Mouse (Mus musculus) CH12.LX (cell line): ENCODE data around the gene Lmo7. TPM values are rescaled to one million over a fixed set of nuclear protein-coding genes. Genes with fewer than 3 reads are reported as not detected.

Source experiments
- DNase-seq: peaks from one replicate; pipeline ENCODE4 v3.0.0-alpha.2; 2013; ENCODE audit errors: extremely low read depth
- H3K27ac ChIP-seq: 2 replicates; pipeline ENCODE4 v1.5.1; 2012; ENCODE audit warnings: low read depth, mild to moderate bottlenecking, control low read depth, moderate library complexity; ENCODE audit not compliant: insufficient read depth
- H3K27me3 ChIP-seq: replicated peaks from 2 replicates; pipeline ENCODE3; 2012; ENCODE audit warnings: inconsistent platforms
- H3K36me3 ChIP-seq, 2 experiments: replicated peaks in 1 of 2; 2 replicates each; pipeline versions ENCODE3 to v1.6.1; 2012; ENCODE audit warnings: inconsistent platforms in 1 of 2, low read length in 1 of 2, mild to moderate bottlenecking in 1 of 2, mixed read lengths in 1 of 2, moderate library complexity in 1 of 2; ENCODE audit not compliant: control insufficient read depth in 1 of 2, insufficient read depth in 1 of 2
- H3K4me1 ChIP-seq, 2 experiments: 2 replicates each; pipeline ENCODE4 v1.6.1; 2012; ENCODE audit warnings: inconsistent platforms in 1 of 2, moderate library complexity in 1 of 2; ENCODE audit not compliant: insufficient read depth in 2 of 2, control insufficient read depth in 1 of 2
- H3K4me2 ChIP-seq: 2 replicates; pipeline ENCODE4 v1.6.1; 2012; ENCODE audit warnings: low read depth, mild to moderate bottlenecking, control low read depth; ENCODE audit not compliant: poor library complexity, insufficient read depth, severe bottlenecking
- H3K4me3 ChIP-seq, 3 experiments: fragments of 150-350 bp in 1 of 3; sonication (generic) in 1 of 3; replicated peaks in 1 of 3; 2 replicates each; pipeline versions ENCODE3 to v1.5.1; 2011 to 2012; ENCODE audit warnings: low read depth in 2 of 3, low read length in 2 of 3, mild to moderate bottlenecking in 2 of 3, moderate library complexity in 2 of 3, control low read depth in 1 of 3, improper control_type of control experiment in 1 of 3, inconsistent platforms in 1 of 3, mixed read lengths in 1 of 3; ENCODE audit not compliant: poor library complexity in 1 of 3
- H3K79me2 ChIP-seq: replicated peaks from 2 replicates; pipeline ENCODE4 v1.6.1; 2012; ENCODE audit warnings: mild to moderate bottlenecking, moderate library complexity; ENCODE audit not compliant: control insufficient read depth, poor library complexity, insufficient read depth, severe bottlenecking; ENCODE audit errors: extremely low read depth
- H3K9ac ChIP-seq: 2 replicates; pipeline ENCODE4 v1.6.1; 2012; ENCODE audit warnings: low read depth, mild to moderate bottlenecking, control low read depth, moderate library complexity; ENCODE audit not compliant: insufficient read depth
- H3K9me3 ChIP-seq: replicated peaks from 2 replicates; pipeline ENCODE3; 2012; ENCODE audit warnings: low read length, inconsistent platforms, mixed read lengths
- BHLHE40 ChIP-seq: IDR thresholded peaks from 2 replicates; pipeline ENCODE4 v1.6.1; 2011; ENCODE audit warnings: mild to moderate bottlenecking, low read depth, low read length, improper control_type of control experiment
- CHD2 ChIP-seq: IDR thresholded peaks from 2 replicates; pipeline ENCODE4 v1.6.1; 2011; ENCODE audit warnings: low read length, improper control_type of control experiment
- CTCF ChIP-seq, 2 experiments: IDR thresholded peaks in 1 of 2; conservative IDR thresholded peaks in 1 of 2; 2 replicates each; pipeline ENCODE4 v1.5.1; 2011 to 2012; ENCODE audit warnings: low read depth in 2 of 2, low read length in 2 of 2, improper control_type of control experiment in 1 of 2, inconsistent platforms in 1 of 2, mild to moderate bottlenecking in 1 of 2, moderate library complexity in 1 of 2
- ELF1 ChIP-seq: IDR thresholded peaks from 2 replicates; pipeline ENCODE4 v1.6.1; 2014; ENCODE audit warnings: low read depth, mild to moderate bottlenecking, inconsistent platforms, low read length, improper control_type of control experiment
- ETS1 ChIP-seq: conservative IDR thresholded peaks from 2 replicates; pipeline ENCODE4 v1.6.1; 2012; ENCODE audit warnings: low read depth, mild to moderate bottlenecking, inconsistent platforms, low read length, improper control_type of control experiment, moderate library complexity
- GABPA ChIP-seq: IDR thresholded peaks from 2 replicates; pipeline ENCODE4 v1.6.1; 2012; ENCODE audit warnings: low read depth, low read length, improper control_type of control experiment, inconsistent platforms; ENCODE audit not compliant: insufficient replicate concordance
- MAX ChIP-seq: IDR thresholded peaks from 2 replicates; pipeline ENCODE4 v1.6.1; 2011; ENCODE audit warnings: low read length, improper control_type of control experiment
- MEF2A ChIP-seq: IDR thresholded peaks from 2 replicates; pipeline ENCODE4 v1.6.1; 2014; ENCODE audit warnings: low read depth, mild to moderate bottlenecking, inconsistent platforms, low read length, improper control_type of control experiment, borderline replicate concordance
- NRF1 ChIP-seq: IDR thresholded peaks from 2 replicates; pipeline ENCODE4 v1.6.1; 2014; ENCODE audit warnings: low read depth, mild to moderate bottlenecking, inconsistent platforms, low read length, improper control_type of control experiment, moderate library complexity
- POLR2AphosphoS2 ChIP-seq: IDR thresholded peaks from 2 replicates; pipeline ENCODE4 v1.6.1; 2011; ENCODE audit warnings: low read depth, low read length, improper control_type of control experiment
- RAD21 ChIP-seq: IDR thresholded peaks from 2 replicates; pipeline ENCODE4 v1.6.1; 2011; ENCODE audit warnings: low read depth, mild to moderate bottlenecking, low read length, improper control_type of control experiment, moderate library complexity
- RCOR1 ChIP-seq: conservative IDR thresholded peaks from 2 replicates; pipeline ENCODE4 v1.6.1; 2012; ENCODE audit warnings: low read depth, mild to moderate bottlenecking, inconsistent platforms, low read length, improper control_type of control experiment
- SMC3 ChIP-seq: IDR thresholded peaks from 2 replicates; pipeline ENCODE4 v1.6.1; 2011; ENCODE audit warnings: low read depth, low read length, improper control_type of control experiment
- TBP ChIP-seq: conservative IDR thresholded peaks from 2 replicates; pipeline ENCODE4 v1.6.1; 2011; ENCODE audit warnings: low read depth, low read length, improper control_type of control experiment
- UBTF ChIP-seq: IDR thresholded peaks from 2 replicates; pipeline ENCODE4 v1.6.1; 2012; ENCODE audit warnings: low read depth, mild to moderate bottlenecking, inconsistent platforms, low read length, improper control_type of control experiment, moderate library complexity
- ZMIZ1 ChIP-seq: IDR thresholded peaks from 2 replicates; pipeline ENCODE4 v1.6.1; 2012; ENCODE audit warnings: low read depth, mild to moderate bottlenecking, inconsistent platforms, low read length, improper control_type of control experiment
- ZNF384 ChIP-seq: IDR thresholded peaks from 2 replicates; pipeline ENCODE4 v1.6.1; 2012; ENCODE audit warnings: low read depth, low read length, improper control_type of control experiment, inconsistent platforms
- dilution Hi-C: fragments of 300-500 bp; cut with MboI; formaldehyde crosslinking; loops from 2 replicates; pipeline ENCODE4 v1.14.3; 2020; ENCODE audit warnings: low sequenced_read_pairs; ENCODE audit not compliant: extremely low pct_unique_long_range_greater_than_20kb, extremely low pct_ligation_motif_present
- in situ Hi-C: fragments of 300-500 bp; cut with MboI; formaldehyde crosslinking; loops from 3 replicates; pipeline ENCODE4 v1.14.3; 2019; ENCODE audit warnings: low sequenced_read_pairs, low pct_ligation_motif_present, low pct_unique_long_range_greater_than_20kb, mixed read lengths
- polyA plus RNA-seq: library from polyadenylated mRNA; unstranded; fragments of >175 nt; gene quantifications from 2 replicates; pipeline ENCODE4 v1.2.1, GENCODE M21; 2012; ENCODE audit warnings: low read depth; ENCODE audit not compliant: insufficient read length
- total RNA-seq, 2 experiments: library from RNA; depleted of rRNA; stranded (reverse); fragments of 300-350 nt in 1 of 2; fragments of >200 nt in 1 of 2; gene quantifications; 2 replicates each; pipeline ENCODE4 v1.2.3; 2012 to 2014

Lmo7 gene
- total and polyA plus RNA-seq, 3 experiments, result 5.0 to 11.9 (median 8.3) TPM

GRCm38 (mm10) chr14:101787903-101788302 lies 58.1 kb downstream of the Lmo7 start:
- dilution Hi-C loops, result no loop called here
- no peaks in the 10 kb centered on the region for H3K79me2 ChIP-seq
- H3K4me1 ChIP-seq, result peaks cover 0 to 14% of the 10 kb centered on the region in 2 experiments; a peak in 2 of 4 replicates
- no peaks in the 10 kb centered on the region for H3K9me3 ChIP-seq
- H3K4me2 ChIP-seq, result no peak overlapping the region
- in situ Hi-C loops, result loop anchor here (10.0 kb wide), 1 partner anchor 157 kb away; no protein-coding TSS in a partner anchor
- DNase-seq, result no peak
- no peaks in the 10 kb centered on the region for H3K27me3 ChIP-seq
- peaks cover 0 to 4% of the 10 kb centered on the region in 2 experiments for H3K36me3 ChIP-seq
- H3K27ac ChIP-seq, result no peak overlapping the region
- H3K9ac ChIP-seq, result no peak overlapping the region
- TF ChIP-seq RAD21 (no peak), ETS1 (no peak), NRF1 (no peak), CTCF (conservative IDR thresholded peaks at IDR 0.05 in 1 of 2, IDR thresholded peaks at IDR 0.05 in 1 of 2; ENCODE audit: low read depth in 2 of 2, low read length in 2 of 2) (no peak), SMC3 (no peak), POLR2AphosphoS2 (no peak), MEF2A (no peak), RCOR1 (no peak), MAX (no peak), CHD2 (no peak), ZNF384 (no peak), ELF1 (no peak), BHLHE40 (no peak), UBTF (no peak), TBP (no peak)
- no peak overlapping the region for H3K4me3 ChIP-seq

- H3K9me3 ChIP-seq, result no peaks in the 10 kb centered on the region
Measured at GRCm38 (mm10) chr14:101788475-101788874, 58.7 kb downstream of the Lmo7 start.

More at GRCm38 (mm10) chr14:101788475-101788874, 58.7 kb downstream of the Lmo7 start:
- in situ Hi-C loops (loop anchor here (10.0 kb wide), 1 partner anchor 156 kb away; no protein-coding TSS in a partner anchor), dilution Hi-C loops (no loop called here)
- Histone ChIP-seq H3K36me3 (peaks cover 0 to 4% of the 10 kb centered on the region in 2 experiments), H3K27me3 (no peaks in the 10 kb centered on the region), H3K27ac (no peak overlapping the region), H3K4me3 (no peak overlapping the region), H3K79me2 (no peaks in the 10 kb centered on the region), H3K9ac (no peak overlapping the region), H3K4me2 (no peak overlapping the region), H3K4me1 (peaks cover 0 to 11% of the 10 kb centered on the region in 2 experiments; a peak in 2 of 4 replicates)
- TF ChIP-seq GABPA (no peak), TBP (no peak), ZMIZ1 (no peak)
- DNase-seq, result no peak
